Mouse (Mus musculus): ENCODE measurements around the gene H2-M5.

- TF ChIP-seq POLR2A (IDR thresholded peaks at IDR 0.05; ENCODE audit: extremely low read depth, insufficient read depth, low read length) (no peak), CTCF (IDR thresholded peaks at IDR 0.05; ENCODE audit: extremely low read depth, insufficient read depth, low read length) (no peak)
These were observed 18.9 kb downstream of the H2-M5 start for GRCm38 (mm10) chr17:36970316-36970890.

Measured in cortical plate, adult 2 months (tissue).